Mouse (Mus musculus) CH12.LX (cell line): ENCODE measurements at regions not wholly inside any gene's neighbourhood (a gene's known extent, or its start where the extent isn't known, plus 50 kb on each side); places are given as distances from the start of the nearest gene placed in this dataset.

Experiments used
- DNase-seq: peaks from one replicate; pipeline ENCODE4 v3.0.0-alpha.2; 2013; ENCODE audit errors: extremely low read depth
- H3K27ac ChIP-seq: 2 replicates; pipeline ENCODE4 v1.5.1; 2012; ENCODE audit warnings: low read depth, mild to moderate bottlenecking, control low read depth, moderate library complexity; ENCODE audit not compliant: insufficient read depth
- H3K27me3 ChIP-seq: replicated peaks from 2 replicates; pipeline ENCODE3; 2012; ENCODE audit warnings: inconsistent platforms
- H3K36me3 ChIP-seq, 2 experiments: replicated peaks in 1 of 2; 2 replicates each; pipeline versions ENCODE3 to v1.6.1; 2012; ENCODE audit warnings: inconsistent platforms in 1 of 2, low read length in 1 of 2, mild to moderate bottlenecking in 1 of 2, mixed read lengths in 1 of 2, moderate library complexity in 1 of 2; ENCODE audit not compliant: control insufficient read depth in 1 of 2, insufficient read depth in 1 of 2
- H3K4me1 ChIP-seq, 2 experiments: 2 replicates each; pipeline ENCODE4 v1.6.1; 2012; ENCODE audit warnings: inconsistent platforms in 1 of 2, moderate library complexity in 1 of 2; ENCODE audit not compliant: insufficient read depth in 2 of 2, control insufficient read depth in 1 of 2
- H3K4me2 ChIP-seq: 2 replicates; pipeline ENCODE4 v1.6.1; 2012; ENCODE audit warnings: low read depth, mild to moderate bottlenecking, control low read depth; ENCODE audit not compliant: poor library complexity, insufficient read depth, severe bottlenecking
- H3K4me3 ChIP-seq, 3 experiments: fragments of 150-350 bp in 1 of 3; sonication (generic) in 1 of 3; replicated peaks in 1 of 3; 2 replicates each; pipeline versions ENCODE3 to v1.5.1; 2011 to 2012; ENCODE audit warnings: low read depth in 2 of 3, low read length in 2 of 3, mild to moderate bottlenecking in 2 of 3, moderate library complexity in 2 of 3, control low read depth in 1 of 3, improper control_type of control experiment in 1 of 3, inconsistent platforms in 1 of 3, mixed read lengths in 1 of 3; ENCODE audit not compliant: poor library complexity in 1 of 3
- H3K79me2 ChIP-seq: replicated peaks from 2 replicates; pipeline ENCODE4 v1.6.1; 2012; ENCODE audit warnings: mild to moderate bottlenecking, moderate library complexity; ENCODE audit not compliant: control insufficient read depth, poor library complexity, insufficient read depth, severe bottlenecking; ENCODE audit errors: extremely low read depth
- H3K9ac ChIP-seq: 2 replicates; pipeline ENCODE4 v1.6.1; 2012; ENCODE audit warnings: low read depth, mild to moderate bottlenecking, control low read depth, moderate library complexity; ENCODE audit not compliant: insufficient read depth
- H3K9me3 ChIP-seq: replicated peaks from 2 replicates; pipeline ENCODE3; 2012; ENCODE audit warnings: low read length, inconsistent platforms, mixed read lengths
- BHLHE40 ChIP-seq: IDR thresholded peaks from 2 replicates; pipeline ENCODE4 v1.6.1; 2011; ENCODE audit warnings: mild to moderate bottlenecking, low read depth, low read length, improper control_type of control experiment
- CHD1 ChIP-seq: IDR thresholded peaks from 2 replicates; pipeline ENCODE4 v1.6.1; 2012; ENCODE audit warnings: low read depth, low read length, improper control_type of control experiment, inconsistent platforms
- CHD2 ChIP-seq: IDR thresholded peaks from 2 replicates; pipeline ENCODE4 v1.6.1; 2011; ENCODE audit warnings: low read length, improper control_type of control experiment
- CTCF ChIP-seq, 2 experiments: IDR thresholded peaks in 1 of 2; conservative IDR thresholded peaks in 1 of 2; 2 replicates each; pipeline ENCODE4 v1.5.1; 2011 to 2012; ENCODE audit warnings: low read depth in 2 of 2, low read length in 2 of 2, improper control_type of control experiment in 1 of 2, inconsistent platforms in 1 of 2, mild to moderate bottlenecking in 1 of 2, moderate library complexity in 1 of 2
- E2F4 ChIP-seq: IDR thresholded peaks from 2 replicates; pipeline ENCODE4 v1.6.1; 2011; ENCODE audit warnings: low read depth, low read length, improper control_type of control experiment; ENCODE audit not compliant: insufficient replicate concordance
- ELF1 ChIP-seq: IDR thresholded peaks from 2 replicates; pipeline ENCODE4 v1.6.1; 2014; ENCODE audit warnings: low read depth, mild to moderate bottlenecking, inconsistent platforms, low read length, improper control_type of control experiment
- EP300 ChIP-seq: IDR thresholded peaks from 2 replicates; pipeline ENCODE4 v1.6.1; 2011; ENCODE audit warnings: low read length, improper control_type of control experiment
- ETS1 ChIP-seq: conservative IDR thresholded peaks from 2 replicates; pipeline ENCODE4 v1.6.1; 2012; ENCODE audit warnings: low read depth, mild to moderate bottlenecking, inconsistent platforms, low read length, improper control_type of control experiment, moderate library complexity
- GABPA ChIP-seq: IDR thresholded peaks from 2 replicates; pipeline ENCODE4 v1.6.1; 2012; ENCODE audit warnings: low read depth, low read length, improper control_type of control experiment, inconsistent platforms; ENCODE audit not compliant: insufficient replicate concordance
- HCFC1 ChIP-seq: IDR thresholded peaks from 2 replicates; pipeline ENCODE4 v1.6.1; 2012; ENCODE audit warnings: low read depth, mild to moderate bottlenecking, inconsistent platforms, low read length, improper control_type of control experiment
- KAT2A ChIP-seq: IDR thresholded peaks from 2 replicates; pipeline ENCODE4 v1.6.1; 2012; ENCODE audit warnings: low read length, improper control_type of control experiment, inconsistent platforms; ENCODE audit not compliant: insufficient replicate concordance
- MEF2A ChIP-seq: IDR thresholded peaks from 2 replicates; pipeline ENCODE4 v1.6.1; 2014; ENCODE audit warnings: low read depth, mild to moderate bottlenecking, inconsistent platforms, low read length, improper control_type of control experiment, borderline replicate concordance
- MYC ChIP-seq: IDR thresholded peaks from 2 replicates; pipeline ENCODE4 v1.6.1; 2011; ENCODE audit warnings: low read depth, mild to moderate bottlenecking, improper control_type of control experiment, low read length
- NRF1 ChIP-seq: IDR thresholded peaks from 2 replicates; pipeline ENCODE4 v1.6.1; 2014; ENCODE audit warnings: low read depth, mild to moderate bottlenecking, inconsistent platforms, low read length, improper control_type of control experiment, moderate library complexity
- PAX5 ChIP-seq: IDR thresholded peaks from 2 replicates; pipeline ENCODE4 v1.6.1; 2012; ENCODE audit warnings: low read length, inconsistent platforms, mixed read lengths
- SIN3A ChIP-seq: IDR thresholded peaks from 2 replicates; pipeline ENCODE4 v1.6.1; 2012; ENCODE audit warnings: low read length, improper control_type of control experiment, inconsistent platforms
- SMC3 ChIP-seq: IDR thresholded peaks from 2 replicates; pipeline ENCODE4 v1.6.1; 2011; ENCODE audit warnings: low read depth, low read length, improper control_type of control experiment
- TBP ChIP-seq: conservative IDR thresholded peaks from 2 replicates; pipeline ENCODE4 v1.6.1; 2011; ENCODE audit warnings: low read depth, low read length, improper control_type of control experiment
- UBTF ChIP-seq: IDR thresholded peaks from 2 replicates; pipeline ENCODE4 v1.6.1; 2012; ENCODE audit warnings: low read depth, mild to moderate bottlenecking, inconsistent platforms, low read length, improper control_type of control experiment, moderate library complexity
- dilution Hi-C: fragments of 300-500 bp; cut with MboI; formaldehyde crosslinking; loops from 2 replicates; pipeline ENCODE4 v1.14.3; 2020; ENCODE audit warnings: low sequenced_read_pairs; ENCODE audit not compliant: extremely low pct_unique_long_range_greater_than_20kb, extremely low pct_ligation_motif_present
- in situ Hi-C: fragments of 300-500 bp; cut with MboI; formaldehyde crosslinking; loops from 3 replicates; pipeline ENCODE4 v1.14.3; 2019; ENCODE audit warnings: low sequenced_read_pairs, low pct_ligation_motif_present, low pct_unique_long_range_greater_than_20kb, mixed read lengths

DNA sequence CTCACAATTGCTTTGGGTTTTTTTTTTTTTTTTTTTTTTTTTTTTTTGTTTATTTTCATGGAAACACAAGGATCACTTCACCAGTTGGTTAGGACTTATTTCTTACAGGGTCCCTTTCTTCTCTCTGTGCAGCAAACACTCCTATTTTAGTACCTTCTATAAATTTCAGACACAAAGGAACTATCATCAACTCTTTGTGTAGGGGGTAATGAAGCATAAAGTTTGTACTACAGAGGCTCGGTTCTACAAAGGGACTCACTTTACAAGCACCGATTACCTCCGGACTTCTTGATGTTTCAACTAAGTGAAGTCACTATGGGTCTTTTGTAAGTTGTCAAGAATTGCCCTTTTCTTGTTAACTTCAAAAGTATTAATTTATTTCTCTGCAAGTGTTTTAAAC, 318.0 kb downstream of the Gja1 start:
- H3K36me3 ChIP-seq: no peaks in the 10 kb centered on the region
- peaks cover 0 to 6% of the 10 kb centered on the region in 2 experiments; a peak in 1 of 4 replicates for H3K4me1 ChIP-seq
- H3K9ac ChIP-seq: no peak overlapping the region
- no peak overlapping the region for H3K4me2 ChIP-seq
- no peaks in the 10 kb centered on the region for H3K9me3 ChIP-seq
- H3K4me3 ChIP-seq: no peak overlapping the region
- TF ChIP-seq NRF1 (no peak), MYC (no peak), ETS1 (no peak), PAX5 (no peak), EP300 (no peak), ELF1 (no peak), BHLHE40 (no peak), TBP (no peak), CHD1 (no peak), UBTF (no peak), MEF2A (no peak), KAT2A (no peak), SIN3A (no peak), CTCF (conservative IDR thresholded peaks at IDR 0.05 in 1 of 2, IDR thresholded peaks at IDR 0.05 in 1 of 2; ENCODE audit: low read depth in 2 of 2, low read length in 2 of 2) (no peak), HCFC1 (no peak)
- dilution Hi-C loops: no loop called here
- no peaks in the 10 kb centered on the region for H3K79me2 ChIP-seq
- DNase-seq: no peak
- H3K27ac ChIP-seq: no peak overlapping the region
- H3K27me3 ChIP-seq: no peaks in the 10 kb centered on the region
- in situ Hi-C loops: no loop called here

DNA sequence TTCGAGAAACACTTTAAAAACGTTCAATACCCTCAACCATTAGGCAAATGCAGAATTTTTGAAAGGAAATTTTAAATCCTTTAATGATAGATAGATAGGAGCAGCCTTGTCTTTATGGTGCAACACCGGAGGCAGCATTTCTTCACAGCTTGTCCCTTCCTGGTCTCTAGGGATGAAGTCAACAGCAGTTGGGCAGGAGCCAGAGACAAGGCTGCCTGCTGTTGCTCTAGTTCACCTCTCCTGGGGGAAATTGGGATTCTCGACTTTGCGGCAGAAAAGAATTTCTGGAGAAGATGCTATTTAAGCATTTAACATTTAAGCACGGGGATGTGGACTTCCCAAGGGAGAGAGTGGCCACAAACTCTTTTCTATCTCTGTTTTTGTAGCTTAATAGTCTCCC, 323.0 kb downstream of the Gja1 start:
- Histone ChIP-seq H3K27me3 (no peaks in the 10 kb centered on the region), H3K4me3 (no peak overlapping the region), H3K9me3 (no peaks in the 10 kb centered on the region), H3K36me3 (no peaks in the 10 kb centered on the region), H3K79me2 (no peaks in the 10 kb centered on the region), H3K4me2 (no peak overlapping the region), H3K9ac (no peak overlapping the region), H3K4me1 (no peaks in the 10 kb centered on the region), H3K27ac (no peak overlapping the region)
- no peak for DNase-seq
- TF ChIP-seq CHD2 (no peak), E2F4 (no peak), GABPA (no peak), HCFC1 (no peak), SMC3 (no peak), PAX5 (no peak)
- in situ Hi-C loops (no loop called here), dilution Hi-C loops (no loop called here)
